Mouse (Mus musculus): ENCODE data around the gene Psmc2. TPM values are rescaled to one million over a fixed set of nuclear protein-coding genes. Genes with fewer than 3 reads are reported as not detected.
A peak's percentile ranks its signal among the peaks of the same experiment; 100 is the strongest.

Gene Psmc2
- polyA plus RNA-seq, 1 experiment from 2014 or later: 187 TPM

DNA sequence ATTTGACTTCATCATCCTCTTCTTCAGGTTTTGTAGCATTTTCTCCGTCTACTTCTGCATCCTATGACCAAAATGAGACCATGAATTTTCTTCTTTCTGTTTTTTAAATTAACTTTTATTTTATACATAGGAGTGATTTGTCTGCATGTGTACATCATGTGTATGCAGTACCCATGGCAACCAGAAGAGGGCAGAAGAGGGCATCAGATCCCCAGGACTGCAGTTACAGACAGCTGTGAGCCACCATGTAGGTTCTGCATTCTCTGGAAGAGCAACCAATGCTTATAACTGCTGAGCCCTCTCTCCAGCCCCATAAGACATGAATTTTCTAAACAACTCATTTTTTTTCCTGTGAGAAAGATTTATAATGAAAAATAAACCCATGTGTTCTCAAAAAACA lies 28.9 kb downstream of the Psmc2 start:
- WGBS: 43% methylated on average over 1 of the region's 1 CpGs
- H3K27me3 ChIP-seq: no peaks in the 10 kb centered on the region
- no peak overlapping the region for H3K4me3 ChIP-seq
- no peaks in the 10 kb centered on the region for H3K36me3 ChIP-seq
- no peaks in the 10 kb centered on the region for H3K4me1 ChIP-seq
- H3K4me2 ChIP-seq: no peak overlapping the region
- no peak overlapping the region for H3K9ac ChIP-seq
- ATAC-seq (ENCODE audit: borderline replicate concordance, extremely low read depth, low FRiP score, low TSS enrichment): no peak
- H3K27ac ChIP-seq: no peak overlapping the region
- no peaks in the 10 kb centered on the region for H3K9me3 ChIP-seq

DNA sequence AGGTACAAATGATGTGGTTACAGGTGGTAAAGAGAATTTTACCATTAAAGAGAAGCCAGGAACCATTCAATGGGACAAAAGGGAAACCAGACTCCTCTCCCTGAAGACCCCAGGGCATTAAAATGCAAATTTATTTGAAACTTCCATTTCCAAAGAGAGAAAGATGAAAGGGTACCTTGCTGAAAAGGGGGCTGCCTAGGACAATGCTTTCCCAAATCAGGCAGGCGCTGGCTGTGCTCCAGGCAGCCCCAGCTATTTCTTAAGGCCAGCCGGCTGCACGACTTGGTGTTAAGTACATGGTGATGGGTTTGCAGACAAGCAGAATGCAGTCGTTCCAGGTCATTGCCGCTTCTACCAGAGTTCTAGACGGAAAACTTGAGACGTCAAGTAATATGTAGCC lies 41.3 kb downstream of the Psmc2 start:
- no peak for ATAC-seq (ENCODE audit: borderline replicate concordance, extremely low read depth, low FRiP score, low TSS enrichment)
- Histone ChIP-seq H3K4me3 (no peak overlapping the region), H3K9me3 (no peaks in the 10 kb centered on the region), H3K27ac (no peak overlapping the region), H3K9ac (no peak overlapping the region), H3K4me2 (no peak overlapping the region), H3K36me3 (no peaks in the 10 kb centered on the region), H3K4me1 (no peaks in the 10 kb centered on the region), H3K27me3 (no peaks in the 10 kb centered on the region)
- WGBS: 64% methylated on average over 7 of the region's 7 CpGs

DNA sequence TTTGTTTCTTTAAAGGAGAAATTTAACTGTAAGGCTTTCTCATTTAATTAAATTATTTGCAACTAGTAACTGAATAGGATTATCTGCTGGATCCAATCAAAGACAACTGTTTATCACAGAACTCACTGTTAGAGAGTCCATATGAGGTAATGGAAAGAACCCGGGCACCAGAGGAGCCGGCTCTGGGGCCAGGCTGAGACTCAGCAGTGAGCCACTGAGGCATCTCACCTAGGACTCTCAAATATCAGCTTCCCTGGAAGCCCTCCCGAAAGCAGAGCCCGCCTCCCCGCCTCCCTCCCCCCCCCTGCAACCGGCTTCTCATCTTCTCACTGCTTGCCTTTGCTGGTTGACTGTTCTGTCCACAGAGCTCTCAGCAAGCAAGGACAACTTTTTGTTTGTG lies 42.6 kb downstream of the Psmc2 start:
- 5% methylated on average over 6 of the region's 6 CpGs for WGBS
- Histone ChIP-seq H3K36me3 (no peaks in the 10 kb centered on the region), H3K4me3 (no peak overlapping the region), H3K27me3 (no peaks in the 10 kb centered on the region), H3K27ac (no peak overlapping the region), H3K9me3 (no peaks in the 10 kb centered on the region), H3K9ac (no peak overlapping the region), H3K4me2 (no peak overlapping the region), H3K4me1 (no peaks in the 10 kb centered on the region)
- no peak for ATAC-seq (ENCODE audit: borderline replicate concordance, extremely low read depth, low FRiP score, low TSS enrichment)

DNA sequence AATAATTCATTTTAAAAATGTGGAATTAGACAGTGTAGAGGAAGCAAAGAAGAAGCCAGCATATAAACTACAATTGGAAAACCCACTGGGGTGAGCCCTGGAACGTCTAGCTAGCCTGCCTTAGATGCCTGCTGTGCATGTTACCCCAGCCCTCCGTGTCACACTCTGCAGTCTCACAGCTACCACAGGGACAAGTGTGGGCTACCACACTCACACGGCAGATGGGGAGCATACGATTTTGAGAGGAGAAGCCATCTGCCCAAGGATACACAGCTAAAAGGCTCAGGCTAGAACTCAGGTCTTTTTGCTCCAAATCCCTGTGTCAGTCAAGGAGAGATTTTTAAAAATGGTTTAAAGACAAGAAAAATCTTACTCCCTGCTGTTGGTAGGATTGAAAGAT lies 43.8 kb downstream of the Psmc2 start:
- H3K9ac ChIP-seq: no peak overlapping the region
- H3K4me1 ChIP-seq: no peaks in the 10 kb centered on the region
- 58% methylated on average over 4 of the region's 4 CpGs for WGBS

DNA sequence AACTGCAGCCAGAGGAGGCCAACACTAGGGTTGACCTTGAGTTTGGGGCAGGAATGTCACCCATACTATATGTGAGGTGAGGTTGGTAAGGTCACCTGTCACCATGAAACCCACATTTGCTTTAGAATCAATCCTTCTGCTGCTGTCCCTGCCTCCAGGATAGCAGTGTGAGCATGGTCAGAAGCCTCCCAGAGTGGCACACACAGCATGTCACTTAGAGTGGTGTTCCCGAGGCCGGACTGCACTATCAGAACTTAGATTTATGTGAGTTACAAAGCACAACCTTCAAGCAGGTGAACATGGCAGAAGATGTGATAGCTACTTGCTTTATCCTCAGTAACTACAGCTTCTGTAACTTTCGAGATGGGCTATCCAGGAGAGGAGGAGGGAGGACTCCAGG lies 46.7 kb downstream of the Psmc2 start:
- no peak for ATAC-seq (ENCODE audit: borderline replicate concordance, extremely low read depth, low FRiP score, low TSS enrichment)
- Histone ChIP-seq H3K9ac (no peak overlapping the region), H3K36me3 (no peaks in the 10 kb centered on the region), H3K27ac (no peak overlapping the region), H3K27me3 (no peaks in the 10 kb centered on the region), H3K4me3 (no peak overlapping the region), H3K4me2 (no peak overlapping the region), H3K4me1 (no peaks in the 10 kb centered on the region), H3K9me3 (no peaks in the 10 kb centered on the region)
- 71% methylated on average over 3 of the region's 3 CpGs for WGBS

More for the DNA sequence above, 43.8 kb downstream of the Psmc2 start:
- Histone ChIP-seq H3K27ac (no peak overlapping the region), H3K4me2 (no peak overlapping the region), H3K36me3 (no peaks in the 10 kb centered on the region), H3K9me3 (no peaks in the 10 kb centered on the region), H3K27me3 (no peaks in the 10 kb centered on the region), H3K4me3 (no peak overlapping the region)
- ATAC-seq (ENCODE audit: borderline replicate concordance, extremely low read depth, low FRiP score, low TSS enrichment): no peak

DNA sequence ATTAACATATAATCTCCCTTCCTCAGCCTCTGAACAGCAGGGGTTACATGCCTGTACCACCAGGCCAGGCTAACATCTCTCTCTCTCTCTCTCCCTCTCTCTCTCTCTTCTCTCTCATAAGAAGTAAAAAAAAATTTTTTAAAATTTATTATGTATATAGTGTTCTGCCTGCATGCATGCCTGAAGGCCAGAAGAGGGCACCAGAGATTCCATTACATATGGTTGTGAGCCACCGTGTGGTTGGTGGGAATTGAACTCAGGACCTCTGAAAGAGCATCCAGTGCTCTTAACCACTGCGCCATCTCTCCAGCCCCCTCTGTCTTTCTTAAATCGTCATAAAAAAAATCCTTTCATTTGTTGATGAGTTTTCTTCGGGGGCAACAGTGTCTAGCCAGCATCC lies 59.6 kb downstream of the Psmc2 start:
- 62% methylated on average over 4 of the region's 4 CpGs for WGBS
- Histone ChIP-seq H3K9me3 (no peaks in the 10 kb centered on the region), H3K27ac (no peak overlapping the region)

DNA sequence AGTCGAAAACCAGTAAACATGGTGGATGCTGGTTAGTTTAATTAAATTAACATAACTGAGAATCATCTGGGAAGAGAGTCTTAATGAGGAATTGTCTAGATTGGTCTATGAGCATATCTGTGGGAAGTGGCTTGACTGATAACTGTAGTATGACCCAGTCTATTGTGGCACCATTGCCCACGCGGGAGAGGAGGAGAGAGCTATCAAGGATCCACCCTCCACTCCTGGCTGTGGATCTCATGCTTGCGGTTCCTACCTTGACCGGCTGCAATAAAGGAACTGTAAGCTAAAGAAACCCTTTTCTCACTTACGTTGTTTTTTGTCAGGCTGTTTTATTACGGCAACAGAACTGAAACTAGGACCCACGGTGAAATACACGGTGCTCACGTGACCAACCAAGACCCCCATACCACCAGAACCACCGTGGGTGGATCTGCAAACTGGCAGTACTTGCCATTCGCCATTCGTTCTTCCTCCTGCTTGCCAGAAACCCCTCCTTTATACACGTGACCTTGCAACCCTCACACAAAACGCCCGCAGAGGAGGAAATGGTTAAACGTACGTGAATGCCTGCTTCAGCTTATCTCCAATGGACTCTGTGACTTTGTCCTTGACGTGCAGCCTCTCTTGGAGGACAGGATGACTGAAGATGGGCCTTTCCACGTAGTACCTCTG lies 61.7 kb downstream of the Psmc2 start:
- Histone ChIP-seq H3K27ac (no peak overlapping the region), H3K4me2 (no peak overlapping the region), H3K9me3 (no peaks in the 10 kb centered on the region), H3K4me1 (no peaks in the 10 kb centered on the region), H3K9ac (no peak overlapping the region), H3K36me3 (no peaks in the 10 kb centered on the region), H3K4me3 (no peak overlapping the region), H3K27me3 (no peaks in the 10 kb centered on the region)
- ATAC-seq (ENCODE audit: borderline replicate concordance, extremely low read depth, low FRiP score, low TSS enrichment): no peak
- WGBS: 68% methylated on average over 20 of the region's 20 CpGs

More for the DNA sequence above, 59.6 kb downstream of the Psmc2 start:
- no peaks in the 10 kb centered on the region for H3K27me3 ChIP-seq
- H3K4me2 ChIP-seq: no peak overlapping the region
- H3K4me3 ChIP-seq: no peak overlapping the region
- ATAC-seq (ENCODE audit: borderline replicate concordance, extremely low read depth, low FRiP score, low TSS enrichment): no peak
- H3K4me1 ChIP-seq: no peaks in the 10 kb centered on the region
- no peak overlapping the region for H3K9ac ChIP-seq
- H3K36me3 ChIP-seq: no peaks in the 10 kb centered on the region

DNA sequence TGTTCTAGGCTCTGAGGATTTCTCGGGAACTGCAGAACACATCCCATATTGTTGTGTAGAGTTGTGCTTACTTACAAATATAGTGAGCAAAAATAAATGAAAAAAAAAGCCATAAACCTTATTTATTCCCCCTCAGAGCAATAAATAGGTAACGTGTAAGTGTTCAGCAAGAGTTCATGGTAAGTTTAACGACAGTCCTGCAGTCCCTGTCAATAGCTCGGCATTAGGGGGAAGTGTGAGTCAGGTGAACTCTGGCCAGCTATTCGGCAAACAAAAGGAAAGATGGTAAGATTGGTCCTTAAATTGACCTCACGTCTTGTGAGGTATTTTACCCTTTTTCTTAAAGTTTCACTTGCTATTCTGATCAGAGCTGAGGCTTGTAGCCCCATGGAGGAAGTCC lies 62.4 kb downstream of the Psmc2 start:
- H3K27ac ChIP-seq: no peak overlapping the region

DNA sequence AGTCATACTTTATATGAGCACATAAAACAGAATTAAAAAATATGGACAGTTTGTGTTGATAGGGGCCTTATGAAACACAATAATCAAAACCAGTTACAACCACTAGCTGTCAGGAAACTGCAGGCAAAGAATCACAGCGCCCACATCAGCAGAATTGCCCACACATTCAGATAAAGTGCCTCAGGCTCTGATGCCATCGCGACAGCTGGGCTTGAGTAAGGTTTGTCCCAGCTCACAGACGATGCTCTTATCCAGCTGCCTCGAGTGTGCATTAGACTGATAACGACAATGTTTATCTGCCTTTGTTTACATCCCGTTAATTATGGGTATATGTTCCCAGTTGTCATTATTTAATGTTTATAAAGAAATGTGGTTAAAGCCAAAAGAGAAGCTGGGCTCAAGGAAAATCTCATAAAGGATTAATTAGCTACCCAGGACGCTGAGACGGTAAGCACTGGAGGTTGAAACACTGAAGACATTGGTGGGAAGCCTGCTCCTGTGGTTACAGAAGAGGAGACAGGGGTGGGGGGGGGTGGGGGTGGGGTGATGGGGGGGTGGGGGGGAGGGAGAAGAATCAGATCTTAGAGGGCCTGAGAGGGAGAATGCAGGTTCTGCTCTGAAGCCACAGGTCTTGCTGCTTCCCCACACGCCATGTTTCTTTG lies 66.7 kb downstream of the Psmc2 start:
- Histone ChIP-seq H3K27ac (no peak overlapping the region), H3K4me3 (no peak overlapping the region), H3K4me2 (no peak overlapping the region), H3K4me1 (no peaks in the 10 kb centered on the region), H3K9me3 (no peaks in the 10 kb centered on the region), H3K36me3 (no peaks in the 10 kb centered on the region), H3K9ac (no peak overlapping the region), H3K27me3 (no peaks in the 10 kb centered on the region)
- whole genome bisulfite sequencing: 22% methylated on average over 10 of the region's 10 CpGs
- 0 out of 2 replicates have a peak, but pooled peaks have one; percentile 39 for ATAC-seq (ENCODE audit: borderline replicate concordance, extremely low read depth, low FRiP score, low TSS enrichment)

More for the DNA sequence above, 62.4 kb downstream of the Psmc2 start:
- H3K27me3 ChIP-seq: no peaks in the 10 kb centered on the region
- H3K9me3 ChIP-seq: no peaks in the 10 kb centered on the region
- H3K9ac ChIP-seq: no peak overlapping the region
- WGBS: 64% methylated on average over 6 of the region's 6 CpGs
- H3K4me3 ChIP-seq: no peak overlapping the region
- ATAC-seq (ENCODE audit: borderline replicate concordance, extremely low read depth, low FRiP score, low TSS enrichment): no peak
- no peaks in the 10 kb centered on the region for H3K4me1 ChIP-seq
- H3K4me2 ChIP-seq: no peak overlapping the region
- no peaks in the 10 kb centered on the region for H3K36me3 ChIP-seq

Other genes starting within 250 kb of the Psmc2 start
- gene Lrrc17, start 241.7 kb upstream of the Psmc2 start, polyA plus RNA-seq (2015; fragmentation: Nextera tagmentation; extraction: Ambion mirVana): 54.0 and 55.0 TPM in 2 replicates
- gene Fbxl13, start 139.6 kb upstream of the Psmc2 start, polyA plus RNA-seq (2015; fragmentation: Nextera tagmentation; extraction: Ambion mirVana): 0.72 and 0.91 TPM in 2 replicates
- gene Armc10, start 139.5 kb upstream of the Psmc2 start, polyA plus RNA-seq (2015; fragmentation: Nextera tagmentation; extraction: Ambion mirVana): 41.8 and 42.8 TPM in 2 replicates
- 4.0 and 4.9 TPM in 2 replicates for gene Napepld, start 83.9 kb upstream of the Psmc2 start, polyA plus RNA-seq (2015; fragmentation: Nextera tagmentation; extraction: Ambion mirVana)
- gene Pmpcb, start 48.1 kb upstream of the Psmc2 start, polyA plus RNA-seq (2015; fragmentation: Nextera tagmentation; extraction: Ambion mirVana): 76.3 and 78.8 TPM in 2 replicates
- 62.4 and 66.9 TPM in 2 replicates for gene Dnajc2, start within 50 bp of the Psmc2 start, polyA plus RNA-seq (2015; fragmentation: Nextera tagmentation; extraction: Ambion mirVana)
- 0.16 TPM in 1 of 2 replicates, not detected in the other for gene Slc26a5, start 80.3 kb downstream of the Psmc2 start, polyA plus RNA-seq (2015; fragmentation: Nextera tagmentation; extraction: Ambion mirVana)